Mouse (Mus musculus) bone marrow macrophage, adult 2 months (primary cell): ENCODE measurements around the gene Aipl1. TPM values are rescaled to one million over a fixed set of nuclear protein-coding genes. Genes with fewer than 3 reads are reported as not detected.
"Not testable (repeated sequence)": the region's sequence is repeated elsewhere in the genome, so short reads cannot be mapped to it uniquely, and the experiment has no call there.

ENCODE experiments used
- H3K27ac ChIP-seq: 2 replicates; pipeline ENCODE4 v1.5.1; 2012; ENCODE audit warnings: low read depth, low read length; ENCODE audit not compliant: insufficient read depth
- H3K4me1 ChIP-seq: 2 replicates; pipeline ENCODE4 v1.6.1; 2012; ENCODE audit warnings: low read length; ENCODE audit not compliant: control insufficient read depth, insufficient read depth
- H3K4me3 ChIP-seq: 2 replicates; pipeline ENCODE4 v1.5.1; 2012; ENCODE audit warnings: mild to moderate bottlenecking, low read length, moderate library complexity; ENCODE audit not compliant: insufficient read depth
- CTCF ChIP-seq: IDR thresholded peaks from 2 replicates; pipeline ENCODE4 v1.5.1; 2012; ENCODE audit warnings: low read depth, mild to moderate bottlenecking, low read length, moderate library complexity
- POLR2A ChIP-seq: IDR thresholded peaks from 2 replicates; pipeline ENCODE4 v1.6.1; 2012; ENCODE audit warnings: mild to moderate bottlenecking, low read depth, low read length, borderline replicate concordance
- polyA plus RNA-seq: library from polyadenylated mRNA; stranded (reverse); fragments of >200 nt; gene quantifications from 2 replicates; pipeline ENCODE4 v1.2.4, GENCODE M21; 2012; ENCODE audit not compliant: missing spikeins, insufficient read depth, insufficient read length

The Aipl1 gene
- polyA plus RNA-seq, 1 experiment: 0.38 TPM

- H3K4me3 ChIP-seq: no peak overlapping the region
- peak; percentile 80 for TF ChIP-seq CTCF
- no peak for TF ChIP-seq POLR2A
Observed at GRCm38 (mm10) chr11:72002138-72002853, 35.0 kb downstream of the Aipl1 start.

GRCm38 (mm10) chr11:72000194-72000593 is 37.1 kb downstream of the Aipl1 start:
- Histone ChIP-seq H3K4me3 (no peak overlapping the region), H3K27ac (no peak overlapping the region), H3K4me1 (peaks cover 9% of the 10 kb centered on the region)
- TF ChIP-seq CTCF: no peak
- TF ChIP-seq POLR2A: no peak

More at GRCm38 (mm10) chr11:72002138-72002853, 35.0 kb downstream of the Aipl1 start:
- peaks cover 4% of the 10 kb centered on the region; the same call in 1 of the 2 replicates for H3K4me1 ChIP-seq
- H3K27ac ChIP-seq: no peak overlapping the region

GRCm38 (mm10) chr11:71996805-71997204 is 40.5 kb downstream of the Aipl1 start:
- TF ChIP-seq CTCF (no peak), POLR2A (no peak)
- Histone ChIP-seq H3K4me3 (no peak overlapping the region), H3K27ac (no peak overlapping the region), H3K4me1 (peaks cover 8% of the 10 kb centered on the region)

- peak overlapping the region; percentile 29 for H3K4me3 ChIP-seq
- TF ChIP-seq CTCF: no peak
- TF ChIP-seq POLR2A: no peak
- peak overlapping the region; percentile 9 for H3K27ac ChIP-seq
- H3K4me1 ChIP-seq: peaks cover 8% of the 10 kb centered on the region
Observed at GRCm38 (mm10) chr11:71995968-71996511, 41.3 kb downstream of the Aipl1 start.

- Histone ChIP-seq H3K27ac (no peak overlapping the region), H3K4me3 (no peak overlapping the region), H3K4me1 (peaks cover 8% of the 10 kb centered on the region)
- no peak for TF ChIP-seq POLR2A
- TF ChIP-seq CTCF: no peak
Observed at GRCm38 (mm10) chr11:71992438-71992837, 44.9 kb downstream of the Aipl1 start.

- H3K4me1 ChIP-seq: peaks cover 8% of the 10 kb centered on the region
- TF ChIP-seq CTCF (no peak), POLR2A (no peak)
- no peak overlapping the region for H3K4me3 ChIP-seq
- no peak overlapping the region for H3K27ac ChIP-seq
Observed at GRCm38 (mm10) chr11:71991541-71991940, 45.8 kb downstream of the Aipl1 start.

- not testable (repeated sequence) for H3K4me3 ChIP-seq, H3K4me1 ChIP-seq, H3K27ac ChIP-seq
Observed at GRCm38 (mm10) chr11:71989407-71989806, 47.9 kb downstream of the Aipl1 start.

- Histone ChIP-seq H3K27ac (no peak overlapping the region), H3K4me1 (no peaks in the 10 kb centered on the region), H3K4me3 (no peak overlapping the region)
- no peak for TF ChIP-seq CTCF
- TF ChIP-seq POLR2A: no peak
Observed at GRCm38 (mm10) chr11:71987159-71988150, 49.9 kb downstream of the Aipl1 start.

GRCm38 (mm10) chr11:71985783-71986182 is 51.5 kb downstream of the Aipl1 start:
- H3K4me3 ChIP-seq: no peak overlapping the region
- TF ChIP-seq POLR2A (no peak), CTCF (no peak)
- H3K4me1 ChIP-seq: no peaks in the 10 kb centered on the region
- no peak overlapping the region for H3K27ac ChIP-seq

- Histone ChIP-seq H3K4me1 (no peaks in the 10 kb centered on the region), H3K27ac (no peak overlapping the region), H3K4me3 (no peak overlapping the region)
- TF ChIP-seq POLR2A (no peak), CTCF (no peak)
Observed at GRCm38 (mm10) chr11:71985101-71985711, 52.1 kb downstream of the Aipl1 start.
